Mouse (Mus musculus): ENCODE measurements around the gene Ccdc191.

DNA sequence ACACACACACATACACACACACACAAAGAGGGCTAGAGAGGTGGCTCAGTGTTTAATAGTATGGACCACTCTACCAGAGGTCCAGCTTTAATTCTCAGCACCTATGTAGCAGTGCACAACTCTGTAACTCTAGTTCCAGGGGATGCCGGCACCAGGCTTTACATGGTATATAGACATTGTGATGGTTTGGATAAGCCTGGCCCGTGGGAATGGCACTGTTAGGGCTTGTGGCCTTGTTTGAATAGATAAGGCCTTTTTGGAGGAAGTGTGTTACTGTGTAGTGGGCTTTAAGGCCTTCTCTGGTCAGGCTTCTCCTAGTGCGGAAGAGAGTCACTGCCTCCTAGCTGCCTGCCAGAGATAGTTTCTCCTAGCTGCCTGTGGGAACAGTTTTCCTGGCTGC lies 29.3 kb downstream of the Ccdc191 start:
- TF ChIP-seq SIN3A (IDR thresholded peaks at IDR 0.05; ENCODE audit: low read length) (no peak), CTCF (IDR thresholded peaks at IDR 0.05 in 2 of 3, conservative IDR thresholded peaks at IDR 0.05 in 1 of 3; ENCODE audit: control insufficient read depth in 1 of 3, insufficient read depth in 1 of 3, low read depth in 2 of 3, low read length in 3 of 3, poor library complexity in 1 of 3, severe bottlenecking in 1 of 3) (no peak), POLR2A (IDR thresholded peaks at IDR 0.05; ENCODE audit: control insufficient read depth in 1 of 2, insufficient read depth in 1 of 2, low read depth in 1 of 2, low read length in 2 of 2, poor library complexity in 1 of 2) (no peak), HCFC1 (IDR thresholded peaks at IDR 0.05; ENCODE audit: low read depth, low read length) (no peak), ZNF384 (IDR thresholded peaks at IDR 0.05; ENCODE audit: low read depth, low read length) (no peak), MAFK (IDR thresholded peaks at IDR 0.05; ENCODE audit: borderline replicate concordance, low read depth, low read length) (no peak)

Data from MEL (cell line).